Mouse (Mus musculus) retina, embryonic 14.5 days (tissue): ENCODE results near the gene Arvcf.

ENCODE experiments used
- DNase-seq: peaks from one replicate; pipeline ENCODE4 v3.0.0-alpha.2; 2015; ENCODE audit warnings: low spot score

Arvcf gene

DNA sequence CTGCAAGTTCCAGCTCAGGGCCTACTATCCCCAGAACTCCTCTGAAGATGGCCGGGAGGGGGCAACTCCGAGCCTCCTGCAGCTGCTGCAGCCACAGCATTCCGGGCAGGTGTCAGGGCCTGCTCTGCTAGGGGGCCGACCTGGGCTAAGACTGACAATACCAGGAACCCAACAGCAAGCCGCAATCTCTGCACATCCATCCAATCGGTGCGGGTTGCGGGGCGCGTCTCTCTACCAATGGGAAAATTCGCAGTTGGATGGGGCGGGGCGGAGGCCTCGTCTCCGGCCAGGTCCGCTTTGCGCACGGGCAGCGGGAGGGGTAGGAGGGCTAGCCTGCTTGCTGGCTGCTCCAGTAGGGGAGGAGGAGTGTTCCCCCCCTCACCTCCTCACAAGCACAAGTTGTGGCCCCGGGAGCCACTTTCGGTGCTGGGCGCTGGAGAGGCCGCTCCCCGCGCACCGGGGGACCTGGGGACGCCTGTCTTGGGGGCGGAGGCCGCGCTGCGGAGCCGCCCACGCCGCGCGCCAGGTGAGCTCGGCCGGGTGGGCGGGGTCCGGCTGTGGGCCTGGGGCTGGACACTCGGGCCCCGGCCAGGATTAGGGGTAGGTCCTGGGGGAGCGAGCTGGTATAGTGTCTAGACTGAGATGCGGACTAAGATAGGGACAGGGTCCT is at the start of gene Arvcf, which contains the start of gene Tango2:
Gene Arvcf, plus strand, starts transcription at position 252 of the 670 bp plus-strand sequence.
Gene Tango2, minus strand, starts transcription at position 173 of the 670 bp plus-strand sequence.
- DNase-seq, result peak; percentile 95

DNA sequence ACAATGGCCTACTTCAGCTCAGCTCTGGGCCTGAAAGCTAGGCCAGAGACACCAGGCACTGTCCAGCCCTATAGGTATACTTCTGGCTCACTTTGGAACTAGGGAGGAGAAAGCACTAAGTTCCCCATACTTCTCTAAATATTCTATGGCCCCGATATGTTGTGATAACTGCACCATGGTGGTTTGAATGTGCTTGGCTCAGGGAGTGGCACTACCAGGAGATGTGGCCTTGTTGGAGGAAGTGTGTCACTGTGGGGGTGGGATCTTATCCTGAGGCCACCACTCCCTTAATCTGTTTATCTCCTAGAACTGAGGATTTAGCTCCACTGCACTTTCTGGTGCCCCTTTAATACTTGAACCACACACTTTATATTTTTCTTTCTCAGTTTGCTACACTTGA is 39.8 kb upstream of the Arvcf start:
- no peak for DNase-seq

DNA sequence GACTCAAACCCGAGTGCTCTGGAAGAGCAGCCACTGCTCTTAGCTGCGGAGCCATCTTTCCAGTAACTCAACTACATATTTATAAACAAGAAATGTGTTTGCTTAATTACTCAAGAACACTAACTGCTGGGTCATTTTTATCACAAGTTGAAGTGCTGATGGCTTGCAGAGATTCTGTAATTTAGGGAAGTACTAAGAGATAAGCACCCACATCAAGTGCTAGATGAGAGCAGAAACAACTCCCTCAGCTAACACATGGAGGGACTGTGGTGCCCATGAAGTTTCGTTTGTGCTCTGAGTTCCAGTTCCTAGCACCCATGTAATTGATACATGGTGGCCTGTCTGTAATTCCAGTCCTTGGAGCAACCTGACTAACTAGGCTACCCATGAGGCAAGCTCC is 29.0 kb upstream of the Arvcf start:
- no peak for DNase-seq

DNA sequence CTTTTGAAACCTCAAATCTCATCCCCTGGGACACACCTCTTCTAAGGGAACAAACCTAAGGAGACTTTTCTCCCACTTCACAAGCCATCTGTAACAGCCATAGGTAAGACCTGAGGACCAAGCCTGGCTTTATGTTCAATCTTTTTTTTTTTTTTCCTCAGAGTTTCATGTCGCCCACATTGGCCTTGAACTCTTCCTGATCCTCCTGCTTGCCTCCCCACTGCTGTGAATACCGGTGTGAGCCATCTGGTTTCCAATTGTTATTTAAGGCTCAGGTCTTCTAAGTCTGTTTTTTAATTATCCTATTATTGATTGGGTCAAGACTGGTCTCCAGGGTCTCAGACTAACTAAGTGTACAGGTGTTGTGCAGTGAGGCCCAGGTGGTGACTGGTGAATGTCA is 26.5 kb upstream of the Arvcf start:
- DNase-seq, result no peak

DNA sequence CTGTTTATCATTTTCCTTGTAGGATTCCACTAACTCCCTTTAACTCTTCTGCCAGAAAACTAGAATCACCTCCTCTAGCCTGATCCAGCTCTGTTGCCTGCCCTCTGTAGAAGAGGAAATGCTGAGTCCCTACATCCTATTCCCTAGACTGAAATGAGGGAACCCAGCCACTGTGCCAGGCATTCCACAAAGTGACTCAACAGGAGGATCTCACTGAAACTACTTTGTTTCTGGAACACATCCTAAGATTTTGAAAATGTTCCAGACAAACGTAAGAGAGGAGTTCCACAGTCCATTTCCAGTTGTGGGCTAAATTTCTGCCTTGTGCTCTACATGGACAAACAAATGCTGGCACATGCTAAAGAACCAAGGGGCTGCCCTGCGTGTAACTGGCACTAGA is 24.5 kb upstream of the Arvcf start:
- no peak for DNase-seq

DNA sequence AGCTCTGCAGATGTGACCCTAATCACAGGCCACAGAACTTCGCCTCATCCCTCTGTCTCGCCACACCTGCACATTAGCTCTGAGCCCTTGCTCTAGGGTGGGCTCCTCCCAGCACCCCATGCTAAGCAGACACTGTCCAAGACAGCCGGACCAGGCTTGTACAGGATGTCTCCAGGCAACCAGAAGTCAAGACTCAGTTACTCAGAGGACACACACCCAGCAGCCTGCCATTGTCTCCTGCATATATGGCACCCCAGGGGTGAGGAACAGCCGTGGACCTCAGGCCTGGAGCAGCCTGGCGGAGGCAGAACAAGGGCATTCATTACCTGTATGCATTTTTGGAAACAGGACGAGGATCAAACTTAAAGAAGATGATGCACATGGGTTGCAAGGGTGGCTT is 24.0 kb upstream of the Arvcf start:
- DNase-seq, result no peak

DNA sequence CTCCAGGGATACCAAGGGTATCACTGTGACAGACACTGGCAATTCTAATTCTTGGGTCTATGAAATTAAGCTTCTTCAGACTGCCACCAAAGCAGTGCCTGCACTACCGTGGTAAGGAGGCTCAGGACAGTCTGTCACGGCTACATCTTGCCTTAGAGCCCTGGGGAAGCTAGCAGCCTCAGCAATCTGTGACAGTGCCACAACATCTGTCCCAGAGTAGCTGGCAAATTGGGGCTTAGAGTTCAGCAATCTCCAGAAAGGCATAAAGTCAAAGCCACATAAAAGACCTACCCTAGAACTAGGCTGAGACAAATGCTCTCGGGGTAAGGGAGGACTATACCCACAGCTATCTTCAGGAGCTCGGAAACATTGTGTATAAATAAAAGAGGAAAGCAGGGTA is 22.2 kb upstream of the Arvcf start:
- no peak for DNase-seq

DNA sequence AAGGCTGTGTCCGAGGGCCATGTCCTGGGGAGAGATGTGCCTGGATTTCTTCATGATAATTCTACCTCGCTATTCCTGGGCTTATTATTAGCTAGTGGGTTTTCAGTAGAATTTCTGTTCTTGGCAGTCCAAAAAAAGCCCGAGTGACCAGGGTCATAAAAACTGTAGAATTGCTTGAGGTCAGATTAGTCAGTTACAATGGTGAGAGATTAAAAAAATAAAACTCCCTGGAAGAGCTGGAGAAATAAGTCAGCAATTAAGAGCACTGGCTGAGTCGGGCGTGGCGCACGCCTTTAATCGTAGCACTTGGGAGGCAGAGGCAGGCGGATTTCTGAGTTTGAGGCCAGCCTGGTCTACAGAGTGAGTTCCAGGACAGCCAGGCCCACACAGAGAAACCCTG is 20.0 kb upstream of the Arvcf start:
- DNase-seq, result no peak

DNA sequence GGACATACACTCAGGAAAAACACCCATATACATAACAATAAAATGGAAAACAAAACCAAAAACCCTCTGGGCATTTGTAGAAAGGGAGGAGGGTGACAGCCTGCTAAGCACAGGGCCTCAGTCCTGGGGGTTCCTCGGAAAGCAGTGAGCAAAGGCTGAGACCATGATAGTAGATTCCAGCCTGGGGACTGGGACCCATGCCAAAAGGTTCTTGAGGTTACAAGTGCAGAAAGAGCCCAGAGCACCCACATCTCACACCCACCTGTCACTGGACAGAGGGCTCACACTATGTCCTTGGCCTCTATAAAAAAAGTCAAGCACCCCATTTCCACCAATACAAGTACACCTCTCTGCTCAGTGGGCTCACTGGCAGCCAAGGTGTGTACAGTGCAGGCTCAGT is 19.5 kb upstream of the Arvcf start:
- DNase-seq, result no peak

DNA sequence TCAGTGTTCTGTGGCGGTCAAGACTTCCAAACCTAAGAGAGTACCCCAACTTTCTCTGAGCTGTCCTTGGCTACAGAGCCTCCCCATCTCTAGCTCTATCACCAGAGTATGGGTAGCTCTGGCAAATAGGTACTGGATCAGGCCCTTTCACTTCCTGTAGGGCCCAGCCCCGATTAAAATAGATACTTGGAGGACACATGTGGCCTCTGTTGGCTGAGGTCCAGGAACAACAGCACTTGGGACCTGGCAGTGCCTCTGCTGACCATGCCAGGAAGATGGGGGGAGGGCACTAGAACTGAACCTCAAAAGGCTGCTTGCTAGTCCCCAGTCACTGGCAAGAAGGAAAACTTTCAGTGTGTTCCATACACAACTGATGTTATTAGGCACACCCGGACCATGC is 14.0 kb upstream of the Arvcf start:
- DNase-seq, result no peak

DNA sequence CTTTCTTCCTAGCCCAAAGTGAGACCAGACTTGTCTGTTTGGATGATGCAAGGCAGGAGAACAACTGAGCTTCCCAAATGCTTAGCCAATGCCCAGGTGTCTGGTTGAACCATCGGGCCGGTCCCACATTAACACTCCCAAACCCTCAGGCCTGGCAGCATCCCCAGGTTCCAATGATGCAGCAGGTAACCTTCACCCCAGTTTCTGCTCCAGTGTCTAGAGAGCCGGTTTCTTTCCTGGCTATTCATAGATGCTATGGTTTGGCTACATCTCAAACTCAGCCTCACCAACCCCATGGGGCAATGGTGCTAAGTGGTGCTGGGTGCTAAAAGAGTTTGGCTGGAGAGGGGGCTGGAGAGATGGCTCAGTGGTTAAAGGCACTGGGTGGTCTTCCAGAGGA is 12.0 kb upstream of the Arvcf start:
- DNase-seq, result no peak

DNA sequence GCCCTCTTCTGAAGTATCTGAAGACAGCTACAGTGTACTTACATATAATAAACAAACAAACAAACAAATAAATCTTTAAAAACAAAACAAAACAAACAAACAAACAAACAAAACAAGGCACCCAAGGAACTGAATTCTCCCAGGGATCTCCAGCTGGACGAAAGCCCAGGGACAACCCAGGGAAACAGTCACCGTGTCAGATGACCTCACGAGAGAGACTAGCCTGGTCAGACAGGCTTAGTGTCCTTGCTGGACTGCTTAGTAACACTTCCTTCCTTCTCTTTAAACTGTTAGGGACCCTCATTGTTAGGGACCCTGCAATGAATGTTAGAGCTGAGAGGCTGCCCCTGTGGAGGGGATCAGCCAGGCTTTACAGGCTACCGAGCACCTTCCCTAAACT is 10.7 kb upstream of the Arvcf start:
- no peak for DNase-seq

DNA sequence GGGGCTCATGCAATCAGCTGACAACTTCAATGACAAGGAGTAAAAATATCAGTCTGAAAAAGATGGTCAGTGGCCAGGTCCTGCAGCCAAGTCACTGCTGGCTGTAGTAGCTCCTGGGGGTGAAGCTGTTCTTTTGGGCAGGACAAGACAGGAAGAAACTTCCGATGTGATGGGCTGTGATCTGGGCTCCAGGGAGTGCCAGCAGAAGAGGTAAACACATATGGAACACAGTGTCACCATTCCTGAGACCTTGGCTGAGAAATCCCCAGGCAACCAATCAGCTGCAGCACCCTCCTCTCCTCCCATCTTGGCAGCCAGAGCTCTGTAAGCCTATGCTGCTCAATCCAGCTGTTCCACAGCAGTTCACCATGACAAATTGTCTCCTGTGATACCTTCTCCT is 8.1 kb upstream of the Arvcf start:
- no peak for DNase-seq

DNA sequence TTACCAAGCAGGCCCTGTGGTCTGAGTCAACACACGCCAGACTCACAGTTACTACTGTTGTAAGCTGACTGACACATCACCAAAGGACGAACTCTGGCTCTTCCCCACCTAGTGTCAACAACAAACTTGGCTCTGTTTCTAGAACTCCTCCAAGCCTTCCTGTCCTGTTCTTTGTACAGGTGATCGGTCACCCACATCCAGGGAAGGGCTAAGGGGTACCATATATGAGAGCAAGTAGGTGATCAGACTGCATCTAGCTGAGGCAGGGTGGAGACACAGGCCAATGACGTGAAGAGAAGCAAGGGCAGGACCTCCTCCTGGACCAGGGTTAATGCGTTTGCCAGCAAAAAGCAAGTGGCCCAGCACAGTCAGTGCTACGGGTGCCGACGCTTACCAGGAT is 6.4 kb upstream of the Arvcf start:
- DNase-seq, result no peak

DNA sequence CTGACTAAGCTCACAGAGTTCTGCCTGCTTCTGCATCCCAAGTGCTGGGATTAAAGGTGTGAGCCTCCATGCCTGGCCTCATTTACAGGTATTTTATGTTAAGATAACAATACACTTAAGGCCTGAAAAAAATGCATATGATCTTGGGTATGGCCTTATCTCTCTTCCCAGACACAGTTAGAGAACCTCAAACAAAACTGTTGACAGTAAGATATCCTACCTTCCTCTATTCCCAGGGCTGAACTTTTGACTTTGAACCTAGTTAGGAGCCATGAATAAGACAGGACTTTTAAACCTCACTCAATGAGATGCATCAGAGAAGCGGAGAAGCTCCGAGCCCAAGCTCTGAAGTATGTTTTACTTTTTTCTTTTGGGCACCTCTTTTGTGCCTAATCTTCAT is 5.9 kb upstream of the Arvcf start:
- no peak for DNase-seq

DNA sequence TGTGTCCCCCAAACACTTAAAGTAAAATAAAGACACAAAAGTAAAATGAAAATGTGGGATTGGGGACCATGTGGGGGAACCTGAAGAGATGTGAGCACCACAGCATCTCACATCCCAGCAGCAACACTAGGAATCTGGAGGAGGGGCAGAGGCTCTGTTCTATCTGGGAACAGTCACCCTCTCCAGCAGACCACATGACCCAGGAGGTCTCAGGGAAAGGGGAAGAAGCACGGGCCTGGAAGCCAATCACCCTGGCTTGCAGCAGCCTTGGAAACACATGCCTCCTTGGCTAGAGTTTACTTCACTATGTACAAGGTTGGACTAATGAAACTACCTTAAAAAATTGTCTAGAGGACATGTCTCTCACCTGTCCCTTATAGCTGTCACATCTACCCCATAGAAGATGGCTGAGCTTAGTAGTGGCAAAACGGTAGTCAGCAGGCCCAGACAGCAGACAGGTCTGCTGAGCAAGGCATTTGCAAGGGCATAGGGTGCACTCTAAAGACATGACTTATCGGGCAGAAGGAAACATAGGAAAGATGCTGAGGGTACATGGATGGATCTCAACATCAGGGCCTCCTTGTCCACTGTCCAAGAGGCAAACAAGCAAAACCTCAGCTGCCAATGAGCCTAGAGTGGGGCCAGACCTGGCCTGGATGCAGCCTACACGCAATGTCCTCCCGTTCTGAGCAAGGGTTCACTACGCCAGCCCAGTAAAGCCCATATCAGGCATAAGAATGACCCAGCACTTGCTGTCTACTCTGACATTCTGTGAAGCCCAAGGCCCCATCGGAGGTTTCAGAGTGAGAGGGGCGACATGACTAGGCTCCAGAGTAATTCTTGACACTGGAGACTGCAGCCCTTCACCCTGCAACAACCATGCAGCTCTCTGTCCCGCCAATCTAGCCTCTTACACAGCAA is 5.1 kb upstream of the Arvcf start:
- DNase-seq, result no peak

DNA sequence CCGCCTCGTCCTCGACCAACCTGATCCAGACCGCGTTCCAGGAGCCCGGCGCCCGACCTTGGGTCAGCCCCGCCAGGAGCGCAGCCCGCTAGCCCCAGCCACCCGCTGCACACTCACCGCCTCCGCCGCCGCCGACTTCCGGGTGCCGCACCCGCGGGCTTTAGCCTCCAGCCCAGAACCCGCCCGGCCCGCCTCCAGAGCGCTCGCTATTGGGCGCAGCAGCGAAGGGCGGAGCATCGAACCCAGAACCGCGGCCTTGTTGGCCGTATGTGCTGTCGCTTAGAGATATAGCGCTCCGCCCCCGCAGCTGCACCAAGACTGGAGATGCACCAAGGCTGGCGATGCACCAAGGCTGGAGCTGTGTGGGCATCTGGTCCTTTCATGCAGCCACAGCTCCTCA is 4.2 kb upstream of the Arvcf start:
- DNase-seq, result peak; percentile 98

DNA sequence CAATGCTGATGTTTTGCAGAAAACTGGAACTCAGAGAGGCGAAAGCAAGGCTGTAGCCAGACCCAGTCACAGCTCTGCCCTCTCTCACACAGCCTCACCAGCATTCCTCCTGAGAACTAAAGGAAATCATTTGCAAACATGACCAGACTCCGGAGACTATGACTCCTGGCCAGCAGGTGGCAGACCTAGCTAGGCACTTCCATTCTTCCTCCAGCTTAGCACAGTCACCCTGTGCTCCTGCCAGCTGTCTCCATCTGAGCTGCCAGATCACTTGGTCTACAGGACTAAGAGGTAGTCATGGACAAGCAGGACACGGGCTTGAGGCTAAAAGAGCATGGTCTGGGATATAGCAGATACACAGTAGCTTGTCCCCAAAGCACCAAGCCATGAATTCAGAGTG is 2.7 kb upstream of the Arvcf start:
- peak; percentile 92 for DNase-seq

DNA sequence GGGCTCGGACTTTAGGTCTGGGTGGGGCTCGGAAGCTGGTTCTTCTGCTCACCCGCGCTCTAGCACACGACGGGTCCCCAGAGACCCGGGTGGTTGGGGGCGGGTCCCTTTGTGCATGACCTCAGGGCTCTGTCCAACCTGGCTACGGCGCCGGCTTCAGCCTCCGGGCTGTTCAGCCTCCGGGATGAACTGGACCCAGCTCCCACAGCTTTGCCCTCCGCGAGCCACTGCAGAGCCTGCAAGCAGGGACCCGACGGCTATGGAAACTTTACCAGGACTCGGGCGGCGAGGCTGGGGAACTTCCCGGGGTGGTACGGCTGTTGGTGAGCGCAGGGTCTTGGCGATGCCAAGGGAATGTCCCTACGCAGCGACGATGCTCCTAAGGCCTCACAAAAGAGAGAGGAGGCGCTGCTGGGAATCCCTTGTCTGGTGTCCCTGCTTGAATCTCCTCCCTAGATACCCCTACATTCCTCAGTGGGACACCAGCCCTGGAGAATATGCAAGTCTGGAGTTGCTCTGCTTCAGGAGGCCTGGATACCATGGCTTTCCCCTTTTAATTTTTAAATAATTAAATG is 706 bp downstream of the Arvcf start:
- DNase-seq, result no peak

DNA sequence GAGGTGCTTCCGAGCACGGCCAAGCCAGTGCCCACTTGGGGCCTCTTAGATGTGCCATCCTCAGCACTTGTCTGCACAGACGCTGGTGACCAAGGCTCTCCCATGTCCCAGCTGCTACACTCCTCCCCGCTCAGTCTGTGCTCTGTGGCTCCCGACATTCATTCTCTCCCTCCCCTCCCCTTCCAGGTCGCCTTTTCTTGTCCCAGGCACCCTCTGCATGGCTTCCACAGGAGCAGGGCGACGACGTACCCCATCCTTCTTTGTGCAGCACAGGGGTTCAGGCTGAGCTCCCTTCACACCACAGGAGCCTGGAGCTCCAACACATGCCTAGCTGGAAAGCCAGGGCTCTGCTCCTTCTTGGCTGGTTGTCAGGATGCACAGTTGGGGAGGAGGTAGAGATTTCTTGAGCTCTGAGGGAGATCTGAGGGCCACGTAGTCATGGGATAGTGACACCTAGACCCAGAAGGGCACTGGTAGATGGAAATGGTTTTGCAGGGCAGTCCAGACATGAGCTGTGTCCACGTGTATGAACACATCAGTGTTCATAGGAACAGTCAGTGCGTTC is 1.9 kb downstream of the Arvcf start:
- DNase-seq, result no peak

DNA sequence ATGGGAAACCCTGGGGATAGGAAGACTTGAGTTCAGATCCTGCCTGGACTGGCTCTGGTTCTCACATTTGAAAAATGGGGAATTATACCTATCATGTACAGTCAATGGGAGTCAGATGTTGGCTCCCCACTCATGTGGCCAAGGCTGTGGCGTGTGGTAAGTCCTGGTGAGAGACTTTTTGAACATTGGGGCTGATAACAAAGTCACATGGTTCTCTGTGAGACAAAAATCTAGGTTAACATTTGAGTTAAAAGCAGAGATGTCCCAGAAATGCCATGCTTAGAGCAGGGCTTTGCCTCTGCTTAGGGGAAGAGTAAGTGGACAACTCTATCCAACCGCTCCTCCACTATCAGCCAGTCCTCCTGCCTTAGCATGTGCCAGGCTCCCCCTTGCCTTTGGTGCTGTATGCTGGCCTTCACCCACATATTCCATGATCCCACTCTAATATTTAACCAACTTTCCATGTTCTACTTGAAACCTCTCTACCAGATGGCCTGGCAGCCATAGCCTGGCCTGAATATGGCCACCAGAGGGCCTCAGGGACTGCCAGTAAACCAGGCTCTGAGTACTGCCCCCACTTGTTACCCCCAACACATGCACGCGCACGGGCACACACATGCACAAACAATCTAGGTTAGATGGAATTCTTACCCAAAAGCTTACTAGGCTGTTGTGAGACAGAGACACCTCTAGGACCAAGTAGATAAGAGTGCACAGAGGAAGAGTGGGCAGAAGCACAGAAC is 3.5 kb downstream of the Arvcf start:
- peak; percentile 66 for DNase-seq

DNA sequence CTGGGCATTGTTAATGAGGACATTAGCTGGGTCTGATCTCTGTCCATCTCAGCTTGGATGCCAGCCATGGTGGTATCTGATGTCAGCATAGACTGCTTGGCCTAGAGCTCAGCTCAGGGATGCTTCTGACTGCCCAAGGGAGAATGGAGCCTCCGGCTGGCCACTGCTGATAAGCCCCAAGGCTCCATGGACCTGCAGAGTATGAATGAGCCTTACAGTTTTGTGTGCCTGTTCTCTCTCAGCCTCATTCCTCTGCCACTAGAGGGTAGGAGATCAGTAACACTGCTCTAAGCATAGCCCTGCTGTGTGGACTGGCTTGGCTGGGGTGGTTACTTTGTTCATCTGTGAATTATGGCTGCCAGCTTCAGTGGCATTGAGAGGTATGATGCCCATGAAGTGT is 5.1 kb downstream of the Arvcf start:
- no peak for DNase-seq
